Comparison of ENCODE assay signal across 9 mouse cellular contexts in genomic region chr16:11505492-11506176, GRCm38 (mm10).
A peak's percentile ranks its signal among the peaks of the same experiment; 100 is the strongest.
DNase-seq lines count a peak whose midpoint lies in the region; ATAC-seq and TF ChIP-seq lines count a peak whose summit lies in the region.
"Had no signal": no experiment of that assay in that cellular context is flagged by ENCODE, and none has a peak within 500 bp of the region (broad histone marks: within the 10 kb centered on the region; RNA-seq: fewer than 3 reads in every experiment).

No protein-coding gene starts in this region.

- in situ Hi-C loops in Patski (cut with MboI; ENCODE audit: low pct_unique_long_range_greater_than_20kb) = loop anchor here (5.0 kb wide), 2 partner anchors 33 to 72 kb away; no protein-coding TSS in a partner anchor

- peak; percentile 39; the same call in 1 of the 2 replicates for ATAC-seq in frontal cortex, adult (ENCODE audit: low TSS enrichment)
- ATAC-seq in Patski = peak; percentile 94
- no peak for ATAC-seq in kidney, embryonic 14.5 days (ENCODE audit: low FRiP score, low TSS enrichment)

- 0 out of 2 replicates have a peak overlapping the region, but pooled peaks have one; percentile 19 for H3K27ac ChIP-seq in kidney, embryonic 14.5 days (ENCODE audit: low read depth, low read length)
- H3K27ac ChIP-seq in olfactory bulb, adult 2 months (ENCODE audit: insufficient read depth, low read depth, low read length) = peak overlapping the region; percentile 44
- H3K27ac ChIP-seq: neural tube, embryonic 13.5 days had no signal

- no peak for TF ChIP-seq CTCF in Patski (IDR thresholded peaks at IDR 0.05)
- no peak for TF ChIP-seq CTCF in olfactory bulb, adult 2 months (IDR thresholded peaks at IDR 0.05; ENCODE audit: insufficient read depth, low read depth, low read length)

- no peaks in the 10 kb centered on the region for H3K27me3 ChIP-seq in Patski
- H3K27me3 ChIP-seq in kidney, embryonic 14.5 days (ENCODE audit: control insufficient read depth, insufficient read depth, low read length) = no peaks in the 10 kb centered on the region
- H3K27me3 ChIP-seq: neural tube, embryonic 13.5 days had no signal

- H3K36me3 ChIP-seq in kidney, embryonic 14.5 days (ENCODE audit: control insufficient read depth, insufficient read depth, low read length) = no peaks in the 10 kb centered on the region
- H3K36me3 ChIP-seq: neural tube, embryonic 13.5 days had no signal

- H3K4me3 ChIP-seq in kidney, embryonic 14.5 days (ENCODE audit: low read length) = no peak overlapping the region
- no peak overlapping the region for H3K4me3 ChIP-seq in olfactory bulb, adult 2 months (ENCODE audit: insufficient read depth, low read depth, low read length)
- H3K4me3 ChIP-seq: neural tube, embryonic 13.5 days had no signal

- POLR2A ChIA-PET in Patski (lab: Charles Lee) = interaction anchor here (1.3 to 2.2 kb wide), 5 partner anchors 31 to 72 kb away, joined by 3 to 11 read pairs (median 4); no protein-coding TSS in a partner anchor

- no peak for TF ChIP-seq POLR2A in olfactory bulb, adult 2 months (IDR thresholded peaks at IDR 0.05; ENCODE audit: insufficient read depth, low read depth, low read length)

- 45% methylated on average over 5 of the region's 5 CpGs for WGBS in kidney, embryonic 14.5 days
- 25% methylated on average over 5 of the region's 5 CpGs for WGBS in olfactory bulb, adult 2 months

- CTCF ChIA-PET in Patski (lab: Charles Lee) = interaction anchor here (0.8 to 3.4 kb wide), 10 partner anchors 11 to 96 kb away, joined by 3 to 15 read pairs (median 4); no protein-coding TSS in a partner anchor

- H3K4me1 ChIP-seq in kidney, embryonic 14.5 days (ENCODE audit: control insufficient read depth, insufficient read depth, low read length) = 0 out of 2 replicates have a peak, but pooled peaks cover 10% of the 10 kb centered on the region
- H3K4me1 ChIP-seq in olfactory bulb, adult 2 months (ENCODE audit: control insufficient read depth, insufficient read depth, low read length) = peaks cover 7% of the 10 kb centered on the region

- DNase-seq in frontal cortex, postnatal 10 days (ENCODE audit: low spot score in 2 of 2) = no peak
- DNase-seq in Patski (ENCODE audit: low read depth, low spot score) = peak; percentile 99
- DNase-seq in fibroblast of lung, adult 2 months (ENCODE audit: low read depth) = peak; percentile 92
- DNase-seq in embryo, embryonic 9.5 days (ENCODE audit: extremely low spot score) = no peak
- no peak for DNase-seq in c-Kit-positive CD71-positive TER-119-positive erythroid progenitor cells, embryonic 14.5 days (ENCODE audit: low spot score)

- no peak overlapping the region for H3K9ac ChIP-seq in kidney, embryonic 14.5 days (ENCODE audit: low read depth, low read length)
- H3K9ac ChIP-seq: neural tube, embryonic 13.5 days had no signal

- H3K4me2 ChIP-seq in kidney, embryonic 14.5 days (replicated peaks; ENCODE audit: low read depth, low read length) = no peak overlapping the region
- H3K4me2 ChIP-seq: neural tube, embryonic 13.5 days had no signal

- no peaks in the 10 kb centered on the region for H3K9me3 ChIP-seq in kidney, embryonic 14.5 days (ENCODE audit: control insufficient read depth, low read length)
- H3K9me3 ChIP-seq: neural tube, embryonic 13.5 days had no signal

Comparison
In these comparisons a context has a peak if more than half of its experiments do, and no peak if none do; other contexts are left out.
1. DNase-seq: peak in Patski (single experiment) and fibroblast of lung, adult 2 months (single experiment); none in frontal cortex, postnatal 10 days (0 of 2), embryo, embryonic 9.5 days (single experiment) and c-Kit-positive CD71-positive TER-119-positive erythroid progenitor cells, embryonic 14.5 days (single experiment).